ENCODE assay signal across 8 mouse cellular contexts in genomic region chr6:24955131-24955945, GRCm38 (mm10). TPM values are rescaled to one million over a fixed set of nuclear protein-coding genes. Genes with fewer than 3 reads are reported as not detected.
DNase-seq lines count a peak whose midpoint lies in the region; ATAC-seq and TF ChIP-seq lines count a peak whose summit lies in the region.

No protein-coding gene starts in this region.

- no peak for TF ChIP-seq POLR2A in small intestine, adult 2 months (IDR thresholded peaks at IDR 0.05; ENCODE audit: low read depth, low read length)

- peaks cover 14% of the 10 kb centered on the region for H3K27me3 ChIP-seq in embryonic facial prominence, embryonic 14.5 days (replicated peaks; ENCODE audit: control insufficient read depth, insufficient read depth, low read length)
- peaks cover 19% of the 10 kb centered on the region for H3K27me3 ChIP-seq in small intestine, adult 2 months (ENCODE audit: control insufficient read depth, insufficient read depth, low read length)

- peak; percentile 86 for ATAC-seq in embryonic facial prominence, embryonic 14.5 days (ENCODE audit: low read depth)

- intact Hi-C loops in heart, postnatal 14 days (cut with DNase I) = no loop called here

- DNase-seq in Muller cell, postnatal 12 days (ENCODE audit: inconsistent ontology term) = peak; percentile 71
- peak; percentile 4 to 14 for DNase-seq in adrenal gland, postnatal 4 days (ENCODE audit: low spot score in 2 of 2)
- DNase-seq in embryonic facial prominence, embryonic 14.5 days (ENCODE audit: low spot score) = peak; percentile 59
- peak; percentile 8 to 15 for DNase-seq in heart, postnatal 14 days
- peak; percentile 29 for DNase-seq in layer of hippocampus, adult 9-10 months (ENCODE audit: low spot score)
- peak; percentile 8 to 30 for DNase-seq in lung, postnatal 4 days
- DNase-seq in c-Kit-positive CD71-positive TER-119-positive erythroid progenitor cells, embryonic 14.5 days (ENCODE audit: low spot score) = no peak

- no peaks in the 10 kb centered on the region for H3K36me3 ChIP-seq in embryonic facial prominence, embryonic 14.5 days (ENCODE audit: control insufficient read depth, insufficient read depth, low read length)
- no peaks in the 10 kb centered on the region for H3K36me3 ChIP-seq in small intestine, adult 2 months (ENCODE audit: control insufficient read depth, insufficient read depth, low read length)

- H3K4me1 ChIP-seq in embryonic facial prominence, embryonic 14.5 days (ENCODE audit: control insufficient read depth, insufficient read depth, low read length) = no peaks in the 10 kb centered on the region
- H3K4me1 ChIP-seq in small intestine, adult 2 months (ENCODE audit: control insufficient read depth, insufficient read depth, insufficient read length, low read length) = peaks cover 9% of the 10 kb centered on the region

- under 1% methylated on average over 46 of the region's 91 CpGs for WGBS in embryonic facial prominence, embryonic 14.5 days
- 2% methylated on average over 90 of the region's 91 CpGs for WGBS in small intestine, adult 2 months

- TF ChIP-seq CTCF in small intestine, adult 2 months (IDR thresholded peaks at IDR 0.05; ENCODE audit: extremely low read depth, insufficient read length, insufficient replicate concordance, low read depth, low read length) = no peak

- H3K4me2 ChIP-seq in embryonic facial prominence, embryonic 14.5 days (ENCODE audit: low read depth, low read length) = peak overlapping the region; percentile 98

- peak overlapping the region; percentile 63 for H3K9ac ChIP-seq in embryonic facial prominence, embryonic 14.5 days (ENCODE audit: low read depth, low read length)

- H3K4me3 ChIP-seq in embryonic facial prominence, embryonic 14.5 days (ENCODE audit: low read depth, low read length) = peak overlapping the region; percentile 62
- peak overlapping the region; percentile 58 for H3K4me3 ChIP-seq in small intestine, adult 2 months (ENCODE audit: low read depth, low read length)

- peak overlapping the region; percentile 52; the same call in 1 of the 2 replicates for H3K27ac ChIP-seq in embryonic facial prominence, embryonic 14.5 days (replicated peaks; ENCODE audit: low read depth, low read length)
- H3K27ac ChIP-seq in small intestine, adult 2 months (ENCODE audit: insufficient read depth, low read depth, low read length) = no peak overlapping the region

- H3K9me3 ChIP-seq in embryonic facial prominence, embryonic 14.5 days (ENCODE audit: control insufficient read depth, low read length) = no peaks in the 10 kb centered on the region

RNA-seq across cellular contexts. Expression of gene Tmem229a, which starts 0.8 kb away (rescaled TPM):
- total RNA-seq in adrenal gland, postnatal 4 days (2021) = 1 to 10 TPM in 1 of 2 experiments, under 1 TPM in 1; 0.90 to 5.8 TPM
- 1.5 and 1.6 TPM in 2 replicates for polyA plus RNA-seq in embryonic facial prominence, embryonic 14.5 days (2014; fragmentation: Nextera tagmentation; extraction: Ambion mirVana)
- under 1 TPM in 1 of 2 experiments, not detected in 1; 0.07 TPM for total RNA-seq in heart, postnatal 14 days (2021)
- polyA plus RNA-seq in small intestine, adult 2 months (2012; rRNA removed) = 0.62 and 0.80 TPM in 2 replicates
